Mouse (Mus musculus) kidney, adult 2 months (tissue): ENCODE data around the gene Sgcd. TPM values are rescaled to one million over a fixed set of nuclear protein-coding genes. Genes with fewer than 3 reads are reported as not detected.

Source experiments
- DNase-seq: peaks from one replicate; pipeline ENCODE4 v3.0.0; 2021
- H3K27ac ChIP-seq: fragments of 200-500 bp; 2 replicates; pipeline ENCODE4 v1.5.1; 2012; ENCODE audit warnings: low read depth, low read length, control low read depth, inconsistent platforms; ENCODE audit not compliant: insufficient read depth
- H3K27me3 ChIP-seq: fragments of 200-500 bp; replicated peaks from 2 replicates; pipeline ENCODE4 v1.6.1; 2012; ENCODE audit warnings: mild to moderate bottlenecking, moderate library complexity, low read length, inconsistent platforms; ENCODE audit not compliant: control insufficient read depth, insufficient read depth
- H3K36me3 ChIP-seq: fragments of 200-500 bp; 2 replicates; pipeline ENCODE4 v1.6.1; 2012; ENCODE audit warnings: mild to moderate bottlenecking, moderate library complexity, low read length, inconsistent platforms; ENCODE audit not compliant: control insufficient read depth, insufficient read depth
- H3K4me1 ChIP-seq: fragments of 200-500 bp; 2 replicates; pipeline ENCODE4 v1.6.1; 2011; ENCODE audit warnings: low read length; ENCODE audit not compliant: control insufficient read depth, insufficient read depth
- H3K4me3 ChIP-seq: fragments of 200-500 bp; 2 replicates; pipeline ENCODE4 v1.5.1; 2011; ENCODE audit warnings: mild to moderate bottlenecking, low read depth, low read length, control low read depth; ENCODE audit not compliant: insufficient read depth
- CTCF ChIP-seq: fragments of 200-500 bp; conservative IDR thresholded peaks from 2 replicates; pipeline ENCODE4 v1.5.1; 2011; ENCODE audit warnings: low read depth, mild to moderate bottlenecking, control low read depth, low read length, moderate library complexity, mixed read lengths; ENCODE audit not compliant: insufficient read depth, insufficient read length
- POLR2A ChIP-seq: fragments of 200-500 bp; IDR thresholded peaks from one replicate; pipeline ENCODE4 v1.6.1; 2011; ENCODE audit warnings: low read depth, low read length, control low read depth
- WGBS: fragments of 180-500 bp; shearing (Covaris S2); methylation state at CpG from one replicate; pipeline ENCODE4 v1.1.7; 2018; 5-methylcytosine and 5-hydroxymethylcytosine counted together
- polyA plus RNA-seq: library from polyadenylated mRNA; depleted of rRNA; stranded (reverse); fragments of >200 nt; gene quantifications from 2 replicates; pipeline ENCODE4 v1.2.3, GENCODE M21; 2012; rRNA removed

Sgcd gene
- polyA plus RNA-seq = 0.46 and 0.74 TPM in 2 replicates

- peak; percentile 2 for DNase-seq
- 2% methylated on average over 67 of the region's 67 CpGs for WGBS
- Histone ChIP-seq H3K27me3 (peaks cover 2% of the 10 kb centered on the region), H3K4me1 (no peaks in the 10 kb centered on the region), H3K27ac (no peak within 1 kb of the TSS), H3K4me3 (peak within 1 kb of the TSS; percentile 3), H3K36me3 (no peaks in the 10 kb centered on the region)
- TF ChIP-seq POLR2A = no peak
- no peak for TF ChIP-seq CTCF
Observed at GRCm38 (mm10) chr11:47988697-47989533, at the start of gene Sgcd. Gene Sgcd, minus strand, starts transcription at chr11:47988969.

GRCm38 (mm10) chr11:48038051-48038450, 49.3 kb upstream of the Sgcd start:
- no peak for TF ChIP-seq CTCF
- TF ChIP-seq POLR2A = no peak
- Histone ChIP-seq H3K4me3 (no peak overlapping the region), H3K27ac (no peak overlapping the region), H3K27me3 (no peaks in the 10 kb centered on the region), H3K36me3 (no peaks in the 10 kb centered on the region), H3K4me1 (no peaks in the 10 kb centered on the region)
- no peak for DNase-seq
- WGBS = 31% methylated on average over 4 of the region's 4 CpGs

- 56% methylated on average over 3 of the region's 3 CpGs for WGBS
- no peak overlapping the region for H3K4me3 ChIP-seq
- TF ChIP-seq POLR2A (no peak), CTCF (no peak)
- no peak overlapping the region for H3K27ac ChIP-seq
- DNase-seq = no peak
- no peaks in the 10 kb centered on the region for H3K36me3 ChIP-seq
- no peaks in the 10 kb centered on the region for H3K27me3 ChIP-seq
- H3K4me1 ChIP-seq = no peaks in the 10 kb centered on the region
Observed at GRCm38 (mm10) chr11:48012836-48013235, 24.1 kb upstream of the Sgcd start.

GRCm38 (mm10) chr11:47988333-47988696, 454 bp downstream of the Sgcd start:
- Histone ChIP-seq H3K4me1 (no peaks in the 10 kb centered on the region), H3K4me3 (peak overlapping the region; percentile 3; the same call in 1 of the 2 replicates), H3K27ac (no peak overlapping the region), H3K27me3 (peaks cover 2% of the 10 kb centered on the region), H3K36me3 (no peaks in the 10 kb centered on the region)
- no peak for DNase-seq
- WGBS = 3% methylated on average over 31 of the region's 31 CpGs
- TF ChIP-seq POLR2A (no peak), CTCF (no peak)

GRCm38 (mm10) chr11:47987893-47988267, 889 bp downstream of the Sgcd start:
- Histone ChIP-seq H3K4me3 (no peak overlapping the region), H3K36me3 (no peaks in the 10 kb centered on the region), H3K4me1 (no peaks in the 10 kb centered on the region), H3K27ac (no peak overlapping the region), H3K27me3 (peaks cover 2% of the 10 kb centered on the region)
- no peak for DNase-seq
- WGBS = 18% methylated on average over 12 of the region's 12 CpGs
- no peak for TF ChIP-seq POLR2A
- no peak for TF ChIP-seq CTCF

- Histone ChIP-seq H3K4me3 (no peak overlapping the region), H3K4me1 (no peaks in the 10 kb centered on the region), H3K36me3 (no peaks in the 10 kb centered on the region), H3K27me3 (peaks cover 2% of the 10 kb centered on the region), H3K27ac (no peak overlapping the region)
- TF ChIP-seq CTCF = no peak
- no peak for TF ChIP-seq POLR2A
- no peak for DNase-seq
- 63% methylated on average over 8 of the region's 8 CpGs for WGBS
Observed at GRCm38 (mm10) chr11:47987251-47987892, 1.4 kb downstream of the Sgcd start.

- DNase-seq = no peak
- H3K4me1 ChIP-seq = no peaks in the 10 kb centered on the region
- 76% methylated on average over 1 of the region's 1 CpGs for WGBS
- no peaks in the 10 kb centered on the region for H3K36me3 ChIP-seq
- H3K4me3 ChIP-seq = no peak overlapping the region
- no peak for TF ChIP-seq POLR2A
- TF ChIP-seq CTCF = no peak
- no peaks in the 10 kb centered on the region for H3K27me3 ChIP-seq
- H3K27ac ChIP-seq = no peak overlapping the region
Observed at GRCm38 (mm10) chr11:47982152-47982551, 6.6 kb downstream of the Sgcd start.
